Comparison of ENCODE assay signal across 8 mouse cellular contexts in the genomic region with DNA sequence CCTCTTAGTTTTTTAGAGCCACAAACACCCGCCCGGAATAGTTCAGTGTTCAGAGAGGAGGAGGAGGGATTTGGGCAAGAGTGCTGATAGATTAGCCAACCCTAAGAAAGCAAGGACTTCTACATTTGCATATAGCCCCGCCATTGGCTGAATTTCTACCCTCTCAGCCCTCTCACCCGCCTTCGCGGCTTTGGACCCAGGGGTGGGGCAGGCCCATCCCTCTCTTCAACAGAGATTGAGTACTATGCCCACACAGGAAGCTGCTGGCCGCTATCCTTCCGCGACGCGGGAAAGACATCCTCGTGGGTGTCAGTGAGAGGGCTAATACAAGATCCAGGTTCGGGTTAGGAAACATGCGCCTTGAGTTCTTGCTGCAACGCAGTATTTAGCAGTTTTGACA. TPM values are rescaled to one million over a fixed set of nuclear protein-coding genes. Genes with fewer than 3 reads are reported as not detected.
A peak's percentile ranks its signal among the peaks of the same experiment; 100 is the strongest.
DNase-seq lines count a peak whose midpoint lies in the region; ATAC-seq and TF ChIP-seq lines count a peak whose summit lies in the region.

No protein-coding gene starts in this region.

- H3K4me1 ChIP-seq in cerebellum, adult 2 months (ENCODE audit: control insufficient read depth, insufficient read depth, low read length): peaks cover 5% of the 10 kb centered on the region
- peaks cover 38% of the 10 kb centered on the region for H3K4me1 ChIP-seq in hindbrain, embryonic 13.5 days (replicated peaks)
- peaks cover 29% of the 10 kb centered on the region for H3K4me1 ChIP-seq in limb, embryonic 12.5 days (replicated peaks)
- peaks cover 35% of the 10 kb centered on the region for H3K4me1 ChIP-seq in midbrain, embryonic 13.5 days (replicated peaks)

- no peaks in the 10 kb centered on the region for H3K36me3 ChIP-seq in hindbrain, embryonic 13.5 days
- H3K36me3 ChIP-seq in limb, embryonic 12.5 days: no peaks in the 10 kb centered on the region
- H3K36me3 ChIP-seq in midbrain, embryonic 13.5 days: no peaks in the 10 kb centered on the region
- H3K36me3 ChIP-seq in splenic B cell, adult 2 months (ENCODE audit: control insufficient read depth, insufficient read depth, low read length, poor library complexity, severe bottlenecking): no peaks in the 10 kb centered on the region

- no peak for TF ChIP-seq POLR2A in cerebellum, adult 2 months (IDR thresholded peaks at IDR 0.05; ENCODE audit: borderline replicate concordance, insufficient read depth, low read length)

- H3K4me3 ChIP-seq in cerebellum, adult 2 months (replicated peaks; ENCODE audit: insufficient read depth, low read depth, low read length): no peak overlapping the region
- peak overlapping the region; percentile 44 for H3K4me3 ChIP-seq in hindbrain, embryonic 13.5 days
- peak overlapping the region; percentile 56 for H3K4me3 ChIP-seq in limb, embryonic 12.5 days (replicated peaks)
- peak overlapping the region; percentile 47; the same call in 1 of the 2 replicates for H3K4me3 ChIP-seq in midbrain, embryonic 13.5 days (replicated peaks)

- H3K9ac ChIP-seq in hindbrain, embryonic 13.5 days: no peak overlapping the region
- no peak overlapping the region for H3K9ac ChIP-seq in limb, embryonic 12.5 days (replicated peaks)
- H3K9ac ChIP-seq in midbrain, embryonic 13.5 days (replicated peaks): no peak overlapping the region

- WGBS in cerebellum, adult 2 months: 3% methylated on average over 15 of the region's 15 CpGs
- under 1% methylated on average over 15 of the region's 15 CpGs for WGBS in hindbrain, embryonic 13.5 days
- under 1% methylated on average over 15 of the region's 15 CpGs for WGBS in limb, embryonic 12.5 days
- WGBS in midbrain, embryonic 13.5 days: under 1% methylated on average over 15 of the region's 15 CpGs

- ATAC-seq in hindbrain, embryonic 13.5 days (ENCODE audit: low FRiP score): peak; percentile 64
- ATAC-seq in limb, embryonic 12.5 days (ENCODE audit: insufficient number of reproducible peaks, insufficient read depth, low FRiP score, low TSS enrichment, low read depth): peak; percentile 70
- peak; percentile 80 for ATAC-seq in midbrain, embryonic 13.5 days

- H3K27me3 ChIP-seq in cerebellum, adult 2 months (ENCODE audit: control insufficient read depth, insufficient read depth, low read length): peaks cover 3% of the 10 kb centered on the region; the same call in 1 of the 2 replicates
- peaks cover 100% of the 10 kb centered on the region for H3K27me3 ChIP-seq in hindbrain, embryonic 13.5 days
- H3K27me3 ChIP-seq in limb, embryonic 12.5 days: peaks cover 100% of the 10 kb centered on the region
- peaks cover 100% of the 10 kb centered on the region for H3K27me3 ChIP-seq in midbrain, embryonic 13.5 days
- H3K27me3 ChIP-seq in splenic B cell, adult 2 months (ENCODE audit: control insufficient read depth, insufficient read depth, low read length, poor library complexity, severe bottlenecking): no peaks in the 10 kb centered on the region; the same call in none of the 2 replicates

- no peak for TF ChIP-seq CTCF in cerebellum, adult 2 months (IDR thresholded peaks at IDR 0.05; ENCODE audit: borderline replicate concordance, insufficient read depth, low read depth, low read length)

- H3K4me2 ChIP-seq in hindbrain, embryonic 13.5 days: peak overlapping the region; percentile 81
- peak overlapping the region; percentile 98 for H3K4me2 ChIP-seq in limb, embryonic 12.5 days
- peak overlapping the region; percentile 83 for H3K4me2 ChIP-seq in midbrain, embryonic 13.5 days (replicated peaks)

- DNase-seq in layer of hippocampus, adult 11-12 months (ENCODE audit: low spot score): peak; percentile 52
- no peak for DNase-seq in layer of hippocampus, adult 8-10 months (ENCODE audit: low spot score in 2 of 2)
- DNase-seq in cerebellum, adult 2 months: peak; percentile 62 to 75
- DNase-seq in gastrocnemius, adult 18-20 months (ENCODE audit: low spot score): peak; percentile 87
- DNase-seq in splenic B cell, adult 2 months (ENCODE audit: low read depth, low spot score): peak; percentile 50

- no peaks in the 10 kb centered on the region for H3K9me3 ChIP-seq in hindbrain, embryonic 13.5 days
- no peaks in the 10 kb centered on the region for H3K9me3 ChIP-seq in limb, embryonic 12.5 days
- H3K9me3 ChIP-seq in midbrain, embryonic 13.5 days: no peaks in the 10 kb centered on the region

- no peak overlapping the region for H3K27ac ChIP-seq in cerebellum, adult 2 months (ENCODE audit: insufficient read depth, low read length)
- H3K27ac ChIP-seq in hindbrain, embryonic 13.5 days: no peak overlapping the region
- H3K27ac ChIP-seq in limb, embryonic 12.5 days: no peak overlapping the region
- no peak overlapping the region for H3K27ac ChIP-seq in midbrain, embryonic 13.5 days

RNA-seq across cellular contexts. Expression of a gene that starts 1.4 kb away (rescaled TPM):
- total RNA-seq in layer of hippocampus, adult 8-10 months (2022): 1 to 10 TPM; 1.0 to 1.7 (median 1.4) TPM
- 3.6 and 4.0 TPM in 2 replicates for polyA plus RNA-seq in cerebellum, adult 2 months (2012; rRNA removed)
- under 1 TPM; 0.45 to 0.50 TPM for total RNA-seq in gastrocnemius, adult 18-20 months (2021)
- 3.6 and 4.5 TPM in 2 replicates for polyA plus RNA-seq in hindbrain, embryonic 13.5 days (2015; fragmentation: Nextera tagmentation; extraction: Ambion mirVana)
- polyA plus RNA-seq in limb, embryonic 12.5 days (2016; fragmentation: Nextera tagmentation; extraction: Ambion mirVana): 38.7 and 40.5 TPM in 2 replicates
- polyA plus RNA-seq in midbrain, embryonic 13.5 days (2015; fragmentation: Nextera tagmentation; extraction: Ambion mirVana): 2.4 and 2.5 TPM in 2 replicates

RNA-seq across cellular contexts. Expression of a gene that starts 18.2 kb away (rescaled TPM):
- 1 to 10 TPM; 2.5 to 4.3 (median 3.3) TPM for total RNA-seq in layer of hippocampus, adult 8-10 months (2022)
- polyA plus RNA-seq in cerebellum, adult 2 months (2012; rRNA removed): 0.36 and 0.59 TPM in 2 replicates
- total RNA-seq in gastrocnemius, adult 18-20 months (2021): under 1 TPM; 0.11 to 0.14 TPM
- 0.19 and 0.45 TPM in 2 replicates for polyA plus RNA-seq in hindbrain, embryonic 13.5 days (2015; fragmentation: Nextera tagmentation; extraction: Ambion mirVana)
- polyA plus RNA-seq in limb, embryonic 12.5 days (2016; fragmentation: Nextera tagmentation; extraction: Ambion mirVana): 3.4 and 3.5 TPM in 2 replicates
- polyA plus RNA-seq in midbrain, embryonic 13.5 days (2015; fragmentation: Nextera tagmentation; extraction: Ambion mirVana): 0.35 and 0.45 TPM in 2 replicates

RNA-seq across cellular contexts. Expression of a gene that starts 24.1 kb away (rescaled TPM):
- under 1 TPM in 3 of 4 experiments, not detected in 1; 0.16 to 0.36 (median 0.19) TPM for total RNA-seq in layer of hippocampus, adult 8-10 months (2022)
- polyA plus RNA-seq in cerebellum, adult 2 months (2012; rRNA removed): 0.33 and 0.52 TPM in 2 replicates
- total RNA-seq in gastrocnemius, adult 18-20 months (2021): 100 to 1,000 TPM in 1 of 2 experiments, 10 to 100 TPM in 1; 75.0 to 102 TPM
- polyA plus RNA-seq in hindbrain, embryonic 13.5 days (2015; fragmentation: Nextera tagmentation; extraction: Ambion mirVana): 0.16 and 0.21 TPM in 2 replicates
- polyA plus RNA-seq in limb, embryonic 12.5 days (2016; fragmentation: Nextera tagmentation; extraction: Ambion mirVana): 0.46 and 0.47 TPM in 2 replicates
- polyA plus RNA-seq in midbrain, embryonic 13.5 days (2015; fragmentation: Nextera tagmentation; extraction: Ambion mirVana): 0.08 TPM in 1 of 2 replicates, not detected in the other

RNA-seq across cellular contexts. Expression of a gene that starts 59.8 kb away (rescaled TPM):
- 1 to 10 TPM; 6.0 to 7.1 (median 7.0) TPM for total RNA-seq in layer of hippocampus, adult 8-10 months (2022)
- polyA plus RNA-seq in cerebellum, adult 2 months (2012; rRNA removed): 30.4 and 32.4 TPM in 2 replicates
- 10 to 100 TPM; 55.7 to 57.8 TPM for total RNA-seq in gastrocnemius, adult 18-20 months (2021)
- polyA plus RNA-seq in hindbrain, embryonic 13.5 days (2015; fragmentation: Nextera tagmentation; extraction: Ambion mirVana): 2.1 TPM in 2 replicates
- polyA plus RNA-seq in limb, embryonic 12.5 days (2016; fragmentation: Nextera tagmentation; extraction: Ambion mirVana): 14.9 and 15.8 TPM in 2 replicates
- 2.9 and 3.3 TPM in 2 replicates for polyA plus RNA-seq in midbrain, embryonic 13.5 days (2015; fragmentation: Nextera tagmentation; extraction: Ambion mirVana)

Comparison
In these comparisons a context has a peak if more than half of its experiments do, and no peak if none do; other contexts are left out.
1. DNase-seq: peak in layer of hippocampus, adult 11-12 months (single experiment), cerebellum, adult 2 months (2 of 2), gastrocnemius, adult 18-20 months (single experiment) and splenic B cell, adult 2 months (single experiment); none in layer of hippocampus, adult 8-10 months (0 of 2).
2. Peak in every context shown above with its lines, with median percentiles within 50 percentile points of each other: ATAC-seq and H3K4me2 ChIP-seq.